Mouse (Mus musculus) telencephalon, adult 2 months (tissue): ENCODE measurements around the gene Klf12.

Experiments
- DNase-seq: peaks from one replicate; pipeline ENCODE4 v3.0.0-alpha.2; 2011; ENCODE audit warnings: low read depth, low spot score

The Klf12 gene

GRCm38 (mm10) chr14:100284119-100284860 is at the start of gene Klf12:
Gene Klf12 (minus strand): TSS chr14:100284679.
- DNase-seq, result peak; percentile 85

GRCm38 (mm10) chr14:100333369-100333768 is 48.9 kb upstream of the Klf12 start:
- no peak for DNase-seq

GRCm38 (mm10) chr14:100328602-100329276 is 44.3 kb upstream of the Klf12 start:
- no peak for DNase-seq

- DNase-seq, result no peak
These were observed 39.8 kb upstream of the Klf12 start for GRCm38 (mm10) chr14:100324303-100324702.

GRCm38 (mm10) chr14:100322012-100322411 is 37.5 kb upstream of the Klf12 start:
- no peak for DNase-seq

- DNase-seq, result no peak
These were observed 32.3 kb upstream of the Klf12 start for GRCm38 (mm10) chr14:100316780-100317179.

GRCm38 (mm10) chr14:100314099-100314498 is 29.6 kb upstream of the Klf12 start:
- no peak for DNase-seq

- no peak for DNase-seq
These were observed 16.4 kb upstream of the Klf12 start for GRCm38 (mm10) chr14:100300905-100301304.

- DNase-seq, result no peak
These were observed 14.4 kb upstream of the Klf12 start for GRCm38 (mm10) chr14:100298892-100299291.

- DNase-seq, result peak; percentile 36
These were observed 2.2 kb upstream of the Klf12 start for GRCm38 (mm10) chr14:100286586-100287241.

- peak; percentile 31 for DNase-seq
These were observed 1.4 kb upstream of the Klf12 start for GRCm38 (mm10) chr14:100285656-100286585.

GRCm38 (mm10) chr14:100284861-100285655 is 579 bp upstream of the Klf12 start:
- no peak for DNase-seq

- no peak for DNase-seq
These were observed 914 bp downstream of the Klf12 start for GRCm38 (mm10) chr14:100283411-100284118.

- DNase-seq, result no peak
These were observed 1.8 kb downstream of the Klf12 start for GRCm38 (mm10) chr14:100282651-100283050.

GRCm38 (mm10) chr14:100281734-100282133 is 2.7 kb downstream of the Klf12 start:
- DNase-seq, result no peak

- DNase-seq, result no peak
These were observed 10.3 kb downstream of the Klf12 start for GRCm38 (mm10) chr14:100274179-100274578.

- no peak for DNase-seq
These were observed 23.9 kb downstream of the Klf12 start for GRCm38 (mm10) chr14:100260531-100260930.

GRCm38 (mm10) chr14:100243046-100243445 is 41.4 kb downstream of the Klf12 start:
- no peak for DNase-seq

GRCm38 (mm10) chr14:100239874-100240273 is 44.6 kb downstream of the Klf12 start:
- DNase-seq, result no peak

GRCm38 (mm10) chr14:100236757-100237156 is 47.7 kb downstream of the Klf12 start:
- DNase-seq, result no peak
